Mouse (Mus musculus): ENCODE results near the gene Hk1. TPM values are rescaled to one million over a fixed set of nuclear protein-coding genes. Genes with fewer than 3 reads are reported as not detected.
A peak's percentile ranks its signal among the peaks of the same experiment; 100 is the strongest.

Hk1 gene
- total and polyA plus RNA-seq, 3 experiments, result 192 to 740 (median 441) TPM

- Histone ChIP-seq H3K79me2 (ENCODE audit: control insufficient read depth, insufficient read depth, low read length, poor library complexity) (peaks cover 64% of the 10 kb centered on the region), H3K4me3 (ENCODE audit: control insufficient read depth in 1 of 2, insufficient read depth in 1 of 2, low read depth in 2 of 2, low read length in 2 of 2) (peak overlapping the region; percentile 74 to 81), H3K4me1 (ENCODE audit: control insufficient read depth in 1 of 2, insufficient read depth in 2 of 2, low read length in 2 of 2) (peaks cover 18 to 44% of the 10 kb centered on the region in 2 experiments), H3K9ac (ENCODE audit: control insufficient read depth, low read depth, low read length, poor library complexity, severe bottlenecking) (peak overlapping the region; percentile 82), H3K9me3 (replicated peaks; ENCODE audit: insufficient read depth, low read length) (no peaks in the 10 kb centered on the region), H3K27ac (ENCODE audit: control insufficient read depth, low read depth, low read length) (peak overlapping the region; percentile 98), H3K27me3 (ENCODE audit: control insufficient read depth in 1 of 2, insufficient read depth in 2 of 2, low read length in 2 of 2) (no peaks in the 10 kb centered on the region), H3K36me3 (ENCODE audit: control insufficient read depth in 1 of 2, insufficient read depth in 2 of 2, low read length in 2 of 2) (peaks cover 2 to 40% of the 10 kb centered on the region in 2 experiments)
- peak; percentile 99 for DNase-seq (ENCODE audit: low read depth, low spot score)
- TF ChIP-seq CHD2 (IDR thresholded peaks at IDR 0.05; ENCODE audit: low read length) (no peak; the same call in 1 of the 2 replicates), MAZ (IDR thresholded peaks at IDR 0.05; ENCODE audit: low read depth, low read length) (peak; percentile 87), MXI1 (IDR thresholded peaks at IDR 0.05; ENCODE audit: low read depth, low read length) (peak; percentile 87; the same call in 1 of the 2 replicates), BHLHE40 (IDR thresholded peaks at IDR 0.05; ENCODE audit: borderline replicate concordance, low read depth, low read length) (peak; percentile 59), ETS1 (IDR thresholded peaks at IDR 0.05; ENCODE audit: low read depth, low read length) (peak; percentile 93), RCOR1 (IDR thresholded peaks at IDR 0.05; ENCODE audit: low read depth, low read length) (peak; percentile 68), KAT2A (conservative IDR thresholded peaks at IDR 0.05; ENCODE audit: low read depth, low read length) (no peak; the same call in 1 of the 2 replicates), NELFE (IDR thresholded peaks at IDR 0.05; ENCODE audit: low read depth, low read length) (peak; percentile 94), RAD21 (IDR thresholded peaks at IDR 0.05; ENCODE audit: low read depth, low read length) (no peak), USF2 (IDR thresholded peaks at IDR 0.05; ENCODE audit: borderline replicate concordance in 1 of 2, insufficient read depth in 1 of 2, low read depth in 1 of 2, low read length in 2 of 2) (no peak), SIN3A (IDR thresholded peaks at IDR 0.05; ENCODE audit: low read length) (peak; percentile 97), TBP (IDR thresholded peaks at IDR 0.05; ENCODE audit: low read depth, low read length) (peak; percentile 84), POLR2A (IDR thresholded peaks at IDR 0.05; ENCODE audit: control insufficient read depth in 1 of 2, insufficient read depth in 1 of 2, low read depth in 1 of 2, low read length in 2 of 2, poor library complexity in 1 of 2) (peak in 1 of 2 experiments; percentile 96; a peak in 2 of 4 replicates), MYB (IDR thresholded peaks at IDR 0.05; ENCODE audit: low read depth, low read length) (peak; percentile 89), TCF12 (IDR thresholded peaks at IDR 0.05; ENCODE audit: low read depth, low read length) (peak; percentile 93), ZMIZ1 (IDR thresholded peaks at IDR 0.05; ENCODE audit: low read depth, low read length) (peak; percentile 94), MYC (IDR thresholded peaks at IDR 0.05; ENCODE audit: low read depth, low read length) (peak; percentile 73; the same call in 1 of the 2 replicates), POLR2AphosphoS2 (IDR thresholded peaks at IDR 0.05; ENCODE audit: low read length) (peak; percentile 97), HCFC1 (IDR thresholded peaks at IDR 0.05; ENCODE audit: low read depth, low read length) (peak; percentile 73), GATA1 (IDR thresholded peaks at IDR 0.05; ENCODE audit: low read depth, low read length) (peak; percentile 88), ZNF384 (IDR thresholded peaks at IDR 0.05; ENCODE audit: low read depth, low read length) (peak; percentile 88), EP300 (IDR thresholded peaks at IDR 0.05; ENCODE audit: low read depth in 1 of 2, low read length in 2 of 2) (peak; percentile 85 to 93), CHD1 (IDR thresholded peaks at IDR 0.05; ENCODE audit: low read depth, low read length) (peak; percentile 78), USF1 (IDR thresholded peaks at IDR 0.05; ENCODE audit: low read depth, low read length) (no peak), TAL1 (IDR thresholded peaks at IDR 0.05; ENCODE audit: low read length) (peak; percentile 81), NRF1 (IDR thresholded peaks at IDR 0.05; ENCODE audit: insufficient read depth, low read depth, low read length, poor library complexity, severe bottlenecking) (peak; percentile 37; the same call in 1 of the 2 replicates), POLR2AphosphoS5 (IDR thresholded peaks at IDR 0.05; ENCODE audit: borderline replicate concordance, low read depth, low read length) (no peak), ELF1 (IDR thresholded peaks at IDR 0.05; ENCODE audit: low read depth, low read length) (peak; percentile 83), JUND (IDR thresholded peaks at IDR 0.05; ENCODE audit: low read depth, low read length) (no peak), ZC3H11A (IDR thresholded peaks at IDR 0.05; ENCODE audit: low read depth, low read length) (no peak; the same call in 1 of the 2 replicates), MAX (IDR thresholded peaks at IDR 0.05; ENCODE audit: low read length) (peak; percentile 11; the same call in 1 of the 2 replicates)
Measured at GRCm38 (mm10) chr10:62327572-62328317, 52.0 kb downstream of the Hk1 start.
